Mouse (Mus musculus): ENCODE data around the gene Ranbp2.
"Not testable (repeated sequence)": the region's sequence is repeated elsewhere in the genome, so short reads cannot be mapped to it uniquely, and the experiment has no call there.

Gene Ranbp2

GRCm38 (mm10) chr10:58496732-58497131 is 50.0 kb downstream of the Ranbp2 start:
- no peak for DNase-seq (ENCODE audit: low spot score in 2 of 2)

- peak; percentile 83 to 90 for DNase-seq (ENCODE audit: low spot score in 2 of 2)
Observed at GRCm38 (mm10) chr10:58497320-58498284, 50.9 kb downstream of the Ranbp2 start, which contains the start of gene Ccdc138. Ccdc138 (plus strand) TSS chr10:58497948.

GRCm38 (mm10) chr10:58498516-58498915 is 51.8 kb downstream of the Ranbp2 start:
- DNase-seq (ENCODE audit: low spot score in 2 of 2): no peak

- no peak for DNase-seq (ENCODE audit: low spot score in 2 of 2)
Observed at GRCm38 (mm10) chr10:58529358-58529757, 82.6 kb downstream of the Ranbp2 start.

- DNase-seq (ENCODE audit: low spot score in 2 of 2): no peak
Observed at GRCm38 (mm10) chr10:58530896-58531790, 84.4 kb downstream of the Ranbp2 start.

GRCm38 (mm10) chr10:58532177-58532576 is 85.5 kb downstream of the Ranbp2 start:
- no peak for DNase-seq (ENCODE audit: low spot score in 2 of 2)

- DNase-seq (ENCODE audit: low spot score in 2 of 2): not testable (repeated sequence)
Observed at GRCm38 (mm10) chr10:58536276-58536675, 89.6 kb downstream of the Ranbp2 start.

- DNase-seq (ENCODE audit: low spot score in 2 of 2): no peak
Observed at GRCm38 (mm10) chr10:58540613-58541012, 93.9 kb downstream of the Ranbp2 start.
